Mouse (Mus musculus): Measurements from ENCODE around the gene Esrrg.

Esrrg gene

DNA sequence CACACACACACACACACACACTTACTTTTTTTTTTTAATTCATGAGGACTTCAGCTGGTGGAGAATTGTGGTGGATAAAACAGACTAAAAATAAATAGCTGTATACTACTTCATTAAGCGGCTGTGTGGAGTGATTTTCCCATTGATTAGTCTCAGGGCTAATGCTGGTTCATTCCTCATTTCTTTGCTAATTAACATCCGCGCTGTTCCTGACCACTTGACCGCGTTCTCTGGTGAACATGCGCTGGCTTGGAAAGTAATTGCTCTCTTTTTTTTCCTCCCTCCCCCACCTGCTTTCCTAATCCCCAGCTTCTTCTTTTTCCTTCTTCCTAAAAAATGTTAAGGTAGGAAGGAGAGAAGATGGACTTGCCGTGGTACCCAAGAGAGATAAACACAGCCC, 222.3 kb downstream of the Esrrg start:
- no peak for DNase-seq (ENCODE audit: low spot score in 2 of 2)

DNA sequence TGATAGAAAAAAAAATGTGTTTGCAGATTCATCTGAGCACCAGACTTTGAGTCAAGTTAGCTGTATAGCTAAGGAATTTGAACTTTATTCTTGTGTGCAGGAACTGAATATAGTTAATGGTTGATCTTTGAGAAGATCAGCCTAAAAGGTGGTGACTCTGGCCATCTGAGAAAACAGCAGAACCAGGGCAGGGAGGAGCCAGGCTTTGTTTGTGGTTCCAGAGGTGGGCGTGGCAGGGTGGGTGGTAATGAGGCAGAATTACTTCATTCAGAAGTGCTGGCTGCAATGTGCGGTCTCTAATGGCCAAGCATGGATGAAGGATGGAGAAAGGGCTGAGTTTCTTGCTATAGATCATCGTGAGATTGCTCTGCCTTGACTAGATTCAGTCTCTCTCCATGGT, 224.3 kb downstream of the Esrrg start:
- DNase-seq (ENCODE audit: low spot score in 2 of 2) = no peak

DNA sequence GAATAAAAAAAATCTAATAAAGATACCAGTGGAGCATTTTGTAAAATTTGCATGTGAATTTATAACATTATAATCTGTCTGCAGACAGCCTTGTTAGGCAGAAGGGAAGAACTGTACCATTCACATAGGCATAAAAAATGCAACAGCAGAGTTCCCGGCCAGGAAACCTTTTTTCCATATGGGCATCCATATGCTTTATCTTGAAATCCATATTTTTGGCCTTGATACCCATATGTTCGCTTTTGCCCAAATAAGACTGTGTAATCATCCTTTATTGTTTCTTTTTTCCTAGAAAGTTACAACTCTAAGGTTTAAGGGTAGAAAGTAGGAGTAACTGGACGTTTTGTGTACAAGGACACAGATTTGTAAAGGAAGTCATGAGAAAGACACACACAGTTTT, 226.0 kb downstream of the Esrrg start:
- no peak for DNase-seq (ENCODE audit: low spot score in 2 of 2)

DNA sequence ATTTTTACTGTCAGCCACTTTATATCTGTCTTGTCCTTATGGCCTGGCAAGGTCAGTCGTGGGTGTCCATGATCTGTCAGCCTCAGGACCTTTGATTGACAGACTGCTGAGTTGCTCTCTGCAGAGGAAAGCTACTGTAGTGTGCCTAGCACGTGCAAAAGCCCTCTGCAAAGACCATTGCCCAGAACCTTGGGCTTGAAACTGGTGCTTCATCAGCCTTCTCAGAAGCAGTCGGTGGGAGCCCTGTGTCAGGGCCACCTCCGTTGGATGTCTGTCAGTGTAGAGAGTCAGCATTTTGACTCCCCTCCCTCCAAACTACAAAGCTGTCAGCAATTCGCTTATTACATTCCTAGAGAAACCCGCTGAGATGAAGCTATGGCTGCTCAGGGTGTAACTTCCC, 227.8 kb downstream of the Esrrg start:
- no peak for DNase-seq (ENCODE audit: low spot score in 2 of 2)

DNA sequence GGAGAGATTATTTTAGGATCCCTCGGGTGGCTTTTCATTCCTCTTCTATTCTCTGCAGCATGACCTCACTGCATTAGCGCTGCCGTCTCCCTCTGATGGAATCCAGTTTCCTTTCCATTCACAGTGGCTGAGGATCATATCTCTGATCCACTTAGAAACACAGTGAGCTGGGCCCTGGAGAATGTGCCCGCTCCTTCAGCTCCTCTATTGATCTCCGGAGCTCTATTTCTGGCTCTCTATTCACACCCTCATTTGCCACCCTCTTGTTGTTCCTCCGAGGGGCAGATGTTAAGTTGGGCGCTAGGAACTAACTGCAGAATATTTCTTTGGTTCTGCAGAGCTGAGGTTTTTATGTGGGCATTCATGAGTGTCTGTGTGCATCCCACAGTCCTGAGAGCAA, 228.3 kb downstream of the Esrrg start:
- no peak for DNase-seq (ENCODE audit: low spot score in 2 of 2)

DNA sequence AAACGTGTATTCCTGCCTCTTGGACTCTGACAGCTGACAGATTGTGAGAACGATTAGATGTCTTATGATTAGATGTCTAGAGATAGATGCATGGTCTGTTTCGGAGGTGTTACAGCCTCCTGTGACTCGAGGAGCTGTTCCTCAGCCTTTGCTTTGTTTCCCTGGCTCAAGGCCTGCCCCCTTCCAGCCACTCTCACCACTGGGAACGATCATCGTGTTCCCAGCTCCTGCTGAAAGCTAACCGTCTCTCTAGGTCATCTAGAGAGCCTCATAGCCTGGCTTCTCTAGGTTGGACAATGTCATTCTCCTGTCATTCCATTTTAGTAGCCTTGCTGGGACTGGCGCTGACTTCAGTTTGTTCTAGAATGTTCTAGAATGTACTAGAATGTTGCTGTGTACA, 233.0 kb downstream of the Esrrg start:
- DNase-seq (ENCODE audit: low spot score in 2 of 2) = no peak

DNA sequence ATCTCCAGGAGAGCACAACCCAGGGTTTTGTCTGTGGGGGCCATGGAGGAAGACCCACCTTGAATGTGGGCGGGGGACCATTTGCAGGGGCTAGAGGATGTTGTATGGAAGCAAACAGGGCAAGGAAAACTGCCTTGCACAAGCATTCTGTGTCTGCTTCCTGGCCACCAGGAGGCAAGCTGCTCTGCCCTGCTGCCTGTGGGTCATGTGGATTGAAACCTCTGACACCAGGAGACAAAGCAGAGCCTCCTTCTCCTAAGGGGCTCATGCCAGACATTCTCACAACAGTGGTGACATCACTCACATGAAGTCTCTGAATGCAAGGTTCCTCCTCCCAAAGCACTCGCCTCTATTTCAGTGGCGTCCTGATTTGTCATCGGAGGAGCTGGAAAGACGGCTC, 234.1 kb downstream of the Esrrg start:
- DNase-seq (ENCODE audit: low spot score in 2 of 2) = no peak

DNA sequence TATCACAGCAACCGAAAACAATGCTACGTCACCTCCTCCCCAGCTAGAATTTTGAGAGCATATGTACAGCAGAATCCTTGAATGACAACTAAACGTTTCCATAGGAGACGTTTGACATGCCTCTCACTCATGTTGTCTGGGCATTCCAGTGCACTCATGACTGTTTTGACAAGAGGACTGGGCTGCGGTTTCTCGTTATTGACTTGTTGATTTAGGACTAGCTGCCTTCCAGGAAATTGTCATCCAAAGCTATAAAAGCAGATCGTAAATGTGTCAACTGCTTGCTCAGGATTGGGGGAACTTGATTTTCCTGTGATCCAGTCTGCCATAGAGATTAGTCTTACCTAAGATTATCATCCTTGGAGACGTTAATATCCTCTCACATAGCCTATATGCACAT, 245.6 kb downstream of the Esrrg start:
- no peak for DNase-seq (ENCODE audit: low spot score in 2 of 2)

DNA sequence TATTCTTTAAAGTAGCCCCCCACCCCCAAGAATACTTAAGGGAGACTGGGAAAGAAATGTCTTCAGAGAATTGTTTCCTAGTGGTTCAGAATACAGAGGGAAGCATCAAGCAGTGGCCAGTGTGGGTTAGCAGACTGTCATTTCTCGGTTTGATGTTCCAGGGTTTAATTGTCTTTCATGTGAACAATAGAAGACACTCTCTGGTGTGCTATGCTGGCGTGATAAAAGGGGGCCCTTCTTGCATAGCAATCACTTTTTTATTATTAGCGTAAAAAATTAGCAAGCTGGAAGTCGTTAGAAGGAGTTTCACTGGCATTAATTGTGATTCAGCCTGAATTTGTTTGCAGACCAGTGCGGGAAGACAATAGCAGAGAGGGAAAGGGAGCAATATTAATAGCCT, 253.7 kb downstream of the Esrrg start:
- no peak for DNase-seq (ENCODE audit: low spot score in 2 of 2)

DNA sequence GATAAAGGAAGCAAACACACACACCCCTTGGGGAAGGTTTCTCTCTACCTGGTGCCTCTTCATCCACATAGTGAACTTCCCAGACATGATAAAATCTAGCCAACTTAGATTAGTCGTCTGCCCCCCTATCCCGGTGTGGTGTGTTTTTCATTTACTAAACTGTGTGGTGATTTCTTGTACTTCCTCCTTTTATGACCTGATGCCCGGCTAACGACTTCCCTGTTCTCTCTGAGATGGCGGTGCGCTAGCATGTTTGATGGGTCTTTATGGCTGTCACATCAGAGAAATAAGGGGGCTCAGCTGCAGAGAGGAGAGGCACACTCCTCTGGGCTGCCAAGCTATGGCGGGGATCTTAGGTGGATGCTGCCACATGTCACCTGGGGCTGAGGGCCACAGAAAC, 259.8 kb downstream of the Esrrg start:
- no peak for DNase-seq (ENCODE audit: low spot score in 2 of 2)

DNA sequence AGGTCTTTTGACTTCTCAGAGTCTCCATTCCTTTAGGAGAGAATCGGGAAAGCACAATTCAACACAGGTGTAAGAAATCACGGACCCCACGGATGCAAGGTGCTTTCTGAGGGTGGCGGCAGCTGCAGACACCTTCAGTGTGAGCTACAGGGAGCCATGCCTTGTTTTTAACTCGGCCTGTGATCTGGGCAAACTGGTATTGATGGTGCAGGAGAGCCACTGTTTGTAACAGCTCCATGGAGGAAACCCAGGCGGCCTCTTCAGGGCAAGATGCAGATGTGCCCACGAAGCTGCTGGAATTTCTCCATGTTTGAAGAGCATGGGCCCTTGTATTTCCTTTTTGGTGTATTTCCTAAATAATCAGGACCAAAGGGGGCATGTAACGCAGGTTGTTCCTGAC, 263.6 kb downstream of the Esrrg start:
- DNase-seq (ENCODE audit: low spot score in 2 of 2) = no peak

DNA sequence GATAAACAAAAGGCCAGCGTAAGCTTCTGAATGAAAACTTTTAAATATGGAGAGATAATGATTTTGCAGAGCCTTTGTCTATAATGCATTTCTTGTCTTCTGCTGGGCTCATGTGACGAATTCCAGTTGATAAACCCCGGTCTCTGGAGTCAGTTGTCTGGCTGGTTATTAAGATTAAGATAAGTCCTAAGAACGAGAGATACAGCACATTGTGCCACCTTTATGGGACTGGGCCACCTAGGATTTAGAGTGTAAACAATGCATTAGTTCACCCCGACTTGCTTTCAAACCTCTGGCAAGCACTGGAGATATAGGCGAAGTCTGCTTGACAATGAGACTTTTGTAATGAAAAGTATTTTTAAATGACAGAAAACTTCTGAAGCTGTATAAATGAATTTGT, 264.2 kb downstream of the Esrrg start:
- no peak for DNase-seq (ENCODE audit: low spot score in 2 of 2)

DNA sequence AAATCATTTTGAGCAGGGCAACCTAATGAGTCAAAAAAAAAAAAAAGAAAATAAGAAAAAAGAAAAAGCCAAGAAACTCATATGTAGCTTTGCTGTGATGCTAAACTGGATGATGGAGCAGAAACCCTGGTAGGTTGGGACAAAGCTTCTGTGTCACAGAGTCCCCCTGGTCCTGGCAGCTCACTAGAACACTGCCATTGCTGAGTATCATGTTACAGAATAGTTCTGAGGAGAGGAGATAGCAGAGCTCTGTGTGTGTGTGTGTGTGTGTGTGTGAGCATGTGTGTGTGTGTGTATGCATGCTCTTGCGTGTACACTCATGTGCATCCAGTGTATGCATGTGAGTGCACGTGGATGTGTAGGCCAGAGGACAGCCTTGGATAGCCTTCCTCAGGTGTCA, 265.2 kb downstream of the Esrrg start:
- no peak for DNase-seq (ENCODE audit: low spot score in 2 of 2)

DNA sequence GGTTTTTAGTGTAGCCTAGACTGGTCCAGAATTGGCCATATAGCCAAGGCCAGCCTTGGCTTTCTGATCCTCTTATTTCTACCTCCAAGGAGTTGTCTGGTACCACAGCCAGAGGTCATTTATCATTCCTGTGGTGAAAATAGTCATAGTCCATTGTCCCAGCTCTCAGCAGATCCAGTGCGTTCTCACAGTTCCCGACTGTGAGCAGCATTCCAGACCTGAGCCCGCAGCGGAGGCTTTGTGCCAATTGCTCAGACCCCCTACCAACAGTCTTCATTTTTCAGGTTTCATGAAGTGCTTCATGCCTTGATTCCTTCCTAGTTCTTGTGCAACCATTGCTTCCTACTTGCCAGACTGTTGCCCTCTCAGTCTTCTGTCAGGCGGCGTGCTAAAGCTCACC, 278.7 kb downstream of the Esrrg start:
- no peak for DNase-seq (ENCODE audit: low spot score in 2 of 2)

DNA sequence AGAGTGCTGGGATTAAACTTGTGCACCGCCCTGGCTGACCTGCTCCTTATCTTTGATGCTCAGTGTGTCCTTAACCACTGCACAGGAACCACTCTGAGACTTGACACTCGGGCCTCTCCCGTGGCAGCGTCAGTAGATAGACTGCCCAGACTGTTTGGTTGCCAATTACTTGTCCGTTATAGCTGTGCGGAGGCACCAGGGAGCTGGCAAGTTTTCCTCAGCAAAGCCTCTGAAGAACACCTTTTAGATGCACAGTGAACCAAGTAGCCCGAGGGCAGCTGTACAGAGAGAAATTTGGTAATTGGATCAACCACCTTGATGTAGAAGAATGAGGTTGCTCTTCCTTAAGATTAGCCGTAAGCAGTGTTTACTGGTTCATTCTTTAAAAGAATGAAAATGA, 279.6 kb downstream of the Esrrg start:
- DNase-seq (ENCODE audit: low spot score in 2 of 2) = no peak

DNA sequence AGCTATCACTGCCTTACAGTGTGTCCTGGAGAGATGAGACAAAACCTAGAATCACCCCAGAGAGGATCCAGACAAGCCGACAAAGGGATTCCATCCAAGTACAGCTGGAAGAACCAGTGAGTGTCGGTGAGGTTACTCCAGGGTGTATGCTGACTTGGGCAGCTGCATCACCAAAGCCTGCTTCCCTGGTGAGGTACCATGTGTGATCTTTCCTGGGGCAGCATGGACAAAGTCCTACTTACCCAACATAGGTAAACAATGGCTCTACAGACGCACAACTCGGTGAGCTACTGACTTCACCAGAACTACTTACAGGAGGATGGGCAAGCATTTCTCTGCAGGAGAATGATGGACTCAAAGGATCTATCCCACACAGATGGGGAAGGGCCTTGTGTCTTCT, 280.5 kb downstream of the Esrrg start:
- DNase-seq (ENCODE audit: low spot score in 2 of 2) = no peak

DNA sequence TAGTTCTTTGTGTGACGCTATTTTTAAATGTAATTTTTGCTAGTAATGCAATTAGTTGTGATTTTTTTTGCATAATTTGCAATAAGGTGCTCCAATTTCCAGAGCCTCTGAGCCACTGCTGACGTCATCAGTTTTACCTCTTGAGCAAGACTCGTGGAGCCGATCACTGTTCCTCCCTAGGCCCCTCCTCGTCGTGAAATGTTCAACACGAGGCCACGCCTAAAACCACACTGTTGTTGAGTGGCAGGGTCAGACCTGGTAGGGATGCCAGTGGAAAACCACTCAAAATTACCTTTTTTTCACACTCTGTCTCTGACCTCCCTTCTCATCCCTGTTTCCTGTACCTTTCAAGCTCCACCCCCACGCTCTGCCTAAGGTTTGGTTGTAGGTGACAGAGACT, 282.7 kb downstream of the Esrrg start:
- no peak for DNase-seq (ENCODE audit: low spot score in 2 of 2)

DNA sequence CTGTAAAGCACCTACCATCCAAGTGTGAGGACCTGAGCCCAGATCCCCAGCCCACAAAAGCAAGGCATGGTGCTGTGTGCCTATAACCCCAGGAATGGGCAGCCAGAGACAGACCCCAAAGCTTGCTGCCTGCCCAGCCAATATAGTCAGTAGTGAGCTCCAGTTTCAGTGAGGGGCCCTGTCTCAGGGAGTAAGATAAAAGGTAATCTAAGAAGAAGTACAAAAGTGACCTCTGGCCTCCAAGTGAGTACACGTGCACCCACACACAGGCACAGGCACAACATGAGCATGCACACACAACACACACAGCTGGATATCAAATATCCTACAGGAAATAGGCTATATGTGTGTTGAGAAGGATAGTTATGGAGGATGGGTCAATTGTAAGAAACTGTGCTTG, 286.9 kb downstream of the Esrrg start:
- no peak for DNase-seq (ENCODE audit: low spot score in 2 of 2)

DNA sequence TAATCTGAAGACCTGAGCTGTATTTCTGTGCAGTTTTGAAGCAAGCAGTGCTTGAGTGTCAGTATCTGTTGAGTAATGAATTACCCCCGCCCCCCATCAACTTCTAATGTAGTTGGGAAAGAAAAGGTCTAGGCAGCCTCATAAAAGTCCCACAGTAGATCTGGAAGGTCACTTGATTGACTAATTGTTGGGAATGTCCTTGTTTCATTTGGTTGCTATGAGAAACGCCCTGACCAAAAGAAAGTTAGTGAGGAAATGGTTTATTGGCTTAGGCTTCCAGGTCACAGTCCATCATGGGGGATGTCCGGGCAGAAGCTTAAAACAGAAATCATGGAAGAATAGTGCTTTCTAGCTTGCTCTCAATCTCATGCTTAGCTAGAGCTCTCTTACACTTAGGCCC, 287.7 kb downstream of the Esrrg start:
- DNase-seq (ENCODE audit: low spot score in 2 of 2) = no peak

DNA sequence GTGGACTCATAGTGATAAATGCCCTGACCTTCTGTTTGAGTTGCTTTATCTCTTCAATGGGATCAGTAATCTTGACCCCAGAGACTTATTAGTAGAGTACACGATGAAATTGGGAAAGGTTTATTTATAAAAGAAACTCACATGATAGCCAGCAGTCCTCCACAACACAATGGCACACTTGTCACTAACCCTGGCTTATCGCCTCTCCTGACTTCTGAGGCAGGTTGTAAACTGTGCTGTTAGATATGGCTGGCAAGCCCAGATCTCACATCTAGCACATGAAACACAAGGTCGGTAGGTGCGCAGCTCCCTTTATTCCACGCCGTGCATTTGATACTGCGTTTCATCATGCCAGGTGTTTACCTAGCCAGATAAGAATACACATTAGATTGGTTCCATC, 288.3 kb downstream of the Esrrg start:
- DNase-seq (ENCODE audit: low spot score in 2 of 2) = no peak

DNA sequence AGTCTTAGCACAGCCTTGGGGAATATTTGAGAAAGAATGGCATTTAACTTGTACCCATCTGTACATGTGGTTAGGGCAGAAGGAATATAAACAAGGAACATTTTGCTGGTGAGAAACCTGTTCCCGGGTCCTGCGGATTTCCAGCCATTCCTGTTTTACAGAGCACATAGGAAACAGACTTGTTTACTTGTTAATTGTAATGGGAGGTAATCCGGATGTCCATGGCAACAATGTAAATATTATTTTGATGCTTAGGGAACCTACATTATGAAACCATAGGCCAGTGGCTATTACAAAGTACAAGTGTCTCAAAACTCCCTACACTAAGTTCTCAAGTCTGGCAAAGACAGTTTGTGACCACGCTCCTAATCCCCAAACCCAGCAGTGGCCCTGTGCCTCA, 290.9 kb downstream of the Esrrg start:
- DNase-seq (ENCODE audit: low spot score in 2 of 2) = no peak

DNA sequence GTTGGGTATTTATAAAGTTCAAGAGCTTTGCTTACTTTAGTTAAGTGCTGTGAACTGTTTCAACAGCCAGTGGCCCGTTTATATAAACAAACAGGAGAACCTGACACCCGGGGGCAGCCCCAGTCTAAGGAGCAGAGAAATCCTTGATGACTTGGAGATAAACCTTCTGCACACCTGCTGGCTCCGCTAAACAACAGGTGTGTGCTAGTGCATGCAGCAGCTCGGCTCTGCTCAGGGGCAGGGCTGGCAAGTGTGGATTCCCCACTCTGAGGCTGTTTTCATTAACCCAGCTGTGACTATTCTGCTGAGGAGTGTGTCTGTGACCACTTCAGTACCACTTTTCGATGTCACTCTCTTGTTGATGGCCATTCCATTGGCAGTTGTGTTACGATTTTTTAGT, 292.2 kb downstream of the Esrrg start:
- no peak for DNase-seq (ENCODE audit: low spot score in 2 of 2)

DNA sequence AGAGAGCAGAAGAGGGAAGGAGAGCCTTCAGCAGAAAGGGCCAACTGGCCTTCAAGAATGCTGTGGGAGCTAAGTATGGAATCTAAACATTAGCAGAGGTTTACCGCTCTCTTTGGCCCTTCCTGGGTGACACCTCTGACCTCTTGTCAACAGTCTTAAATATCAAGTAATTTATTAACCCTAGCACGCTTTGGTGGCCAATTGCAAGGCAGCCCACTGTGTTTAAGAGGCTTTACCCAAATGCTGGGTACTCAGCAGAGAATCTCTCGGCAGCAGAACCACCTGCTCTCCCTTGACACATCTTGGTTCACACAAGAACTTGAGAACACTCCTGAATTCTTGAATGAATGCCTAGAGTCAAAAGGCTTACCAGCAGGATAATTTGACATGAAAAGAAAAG, 293.6 kb downstream of the Esrrg start:
- no peak for DNase-seq (ENCODE audit: low spot score in 2 of 2)

DNA sequence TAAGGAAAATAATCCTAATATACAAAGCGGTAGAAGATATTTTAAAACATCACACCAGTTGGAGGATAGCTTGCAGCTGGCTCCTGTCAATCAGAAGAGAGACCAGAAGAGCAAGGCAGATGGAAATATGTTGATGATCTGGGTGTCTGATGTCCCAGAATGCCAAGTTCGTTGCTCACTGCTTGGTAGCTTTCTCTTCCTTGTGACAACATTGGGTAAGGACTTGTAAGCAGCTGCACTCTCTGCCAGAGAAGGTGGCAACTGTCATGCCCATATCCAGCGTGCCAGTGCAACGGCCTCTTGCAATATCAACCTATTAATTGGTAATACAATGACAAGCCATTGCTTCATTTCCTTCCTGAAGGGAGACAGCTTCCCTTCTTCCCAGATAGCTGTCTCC, 296.1 kb downstream of the Esrrg start:
- no peak for DNase-seq (ENCODE audit: low spot score in 2 of 2)

DNA sequence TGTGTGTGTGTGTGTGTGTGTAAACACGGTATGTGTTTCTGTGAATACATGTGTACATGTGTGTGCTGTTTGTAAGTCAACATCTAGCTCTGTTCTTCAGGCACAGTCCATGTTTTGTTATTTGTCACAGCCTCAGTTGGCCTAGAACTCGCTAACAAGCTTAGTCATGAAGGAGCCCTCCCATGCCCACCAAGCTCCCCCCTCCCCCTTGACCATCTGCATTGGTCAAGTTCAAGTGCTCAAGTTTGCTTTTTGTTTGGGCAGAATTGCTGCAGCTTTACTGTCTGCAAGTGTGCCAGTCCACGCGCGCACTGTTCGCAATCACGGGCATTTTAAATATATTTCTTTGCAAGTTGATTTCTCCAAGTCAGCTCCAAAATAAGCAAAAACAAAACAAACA, 298.8 kb downstream of the Esrrg start:
- no peak for DNase-seq (ENCODE audit: low spot score in 2 of 2)

Measured in natural killer cell, adult 2 months (primary cell).